Mouse (Mus musculus) embryonic stem cell, embryonic (primary cell): Measurements from ENCODE around the gene Plxnc1.

ENCODE experiments used
- CTCF ChIA-PET, 4 experiments: fragments of 300-600 bp in 2 of 4; fragments of 350-600 bp in 2 of 4; sonication (Branson Sonifier 250); formaldehyde crosslinking; loops; one replicate each; lab custom pipeline; 2022; ENCODE audit warnings: inconsistent platforms in 2 of 4; lab: Charles Lee
- POLR2A ChIA-PET, 4 experiments: fragments of 300-600 bp in 2 of 4; fragments of 350-600 bp in 2 of 4; sonication (Branson Sonifier 250); formaldehyde crosslinking; loops; one replicate each; lab custom pipeline; 2022; ENCODE audit warnings: antibody characterized with exemption in 4 of 4, inconsistent platforms in 1 of 4; lab: Charles Lee

Plxnc1 gene

GRCm38 (mm10) chr10:94938320-94938719, 6.3 kb downstream of the Plxnc1 start:
- ChIA-PET CTCF (interaction anchor here in 1 of 4 experiments (0.9 kb wide), 1 partner anchor 27 kb away, joined by 3 read pairs; no protein-coding TSS in a partner anchor), POLR2A (no interaction called here)

DNA sequence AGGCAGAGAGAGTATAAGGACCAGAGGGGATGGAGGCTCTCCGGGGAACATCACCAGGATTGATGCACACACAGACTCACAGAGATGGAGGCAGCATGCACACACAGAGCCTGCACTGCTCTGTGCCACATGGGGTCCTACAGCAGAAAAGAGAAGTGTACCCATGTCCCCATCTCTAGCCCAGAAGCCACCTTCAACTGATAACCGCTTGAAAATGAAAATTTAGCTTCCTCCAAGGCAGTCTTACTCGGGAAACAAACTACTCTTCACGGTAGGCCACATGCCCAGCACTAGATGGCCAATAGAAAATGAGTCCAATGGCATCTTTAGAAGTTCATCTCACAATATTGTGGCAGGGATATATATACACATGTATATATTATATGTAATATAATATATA, 9.4 kb downstream of the Plxnc1 start:
- CTCF ChIA-PET = interaction anchor here in 1 of 4 experiments (0.7 kb wide), 1 partner anchor 443 kb away, joined by 6 read pairs; no protein-coding TSS in a partner anchor
- POLR2A ChIA-PET = no interaction called here

GRCm38 (mm10) chr10:94934151-94934614, 10.5 kb downstream of the Plxnc1 start:
- CTCF ChIA-PET = interaction anchor here in 2 of 4 experiments (0.5 to 0.8 kb wide), 3 partner anchors 10 to 332 kb away, joined by 3 read pairs; no protein-coding TSS in a partner anchor
- POLR2A ChIA-PET = interaction anchor here in 1 of 4 experiments (1.0 kb wide), 1 partner anchor 424 kb away, joined by 3 read pairs; no protein-coding TSS in a partner anchor

DNA sequence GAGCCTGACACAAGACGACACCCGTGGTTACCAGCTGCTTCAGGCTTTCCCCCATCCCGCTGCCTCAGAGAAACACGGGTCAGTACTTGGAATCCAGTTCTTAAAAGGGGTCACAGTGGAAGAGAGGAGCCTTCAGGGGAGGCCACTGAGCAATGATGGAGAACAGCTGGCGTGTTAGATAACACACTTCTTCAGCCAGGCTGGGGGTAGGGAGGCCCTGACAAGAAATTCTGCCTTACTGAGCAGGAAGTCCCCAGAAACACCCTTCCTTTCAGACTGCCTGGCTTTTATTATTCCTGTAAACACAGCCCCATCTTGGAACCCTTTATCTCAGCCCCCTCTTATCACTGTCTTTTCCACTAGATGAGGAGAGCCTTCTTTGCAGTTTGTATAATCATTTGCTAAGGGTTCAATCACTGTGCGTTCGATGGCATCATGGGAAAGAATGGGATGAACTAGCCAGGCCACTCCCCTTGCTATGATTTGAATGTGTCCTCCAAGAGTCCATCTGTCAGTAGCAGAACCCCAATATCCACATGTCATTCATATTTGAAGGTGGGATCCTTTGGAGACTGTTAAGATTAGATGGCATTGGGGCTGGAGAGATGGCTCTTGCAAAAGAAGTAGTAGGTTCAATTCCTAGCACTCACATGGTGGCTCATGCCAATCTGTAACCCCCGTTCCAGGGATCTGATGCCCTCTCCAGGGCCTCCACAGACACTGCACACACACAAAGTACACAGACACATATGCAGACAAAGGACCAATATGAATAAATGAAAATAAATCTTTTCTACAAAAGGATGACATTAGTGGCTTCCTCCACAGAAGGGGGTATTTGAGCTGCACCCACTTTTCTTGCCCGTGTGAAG, 12.4 kb downstream of the Plxnc1 start:
- POLR2A ChIA-PET = no interaction called here
- CTCF ChIA-PET = no interaction called here

- POLR2A ChIA-PET = interaction anchor here in 1 of 4 experiments (1.2 to 1.7 kb wide), 2 partner anchors 12 to 17 kb away, joined by 4 read pairs; no protein-coding TSS in a partner anchor
- CTCF ChIA-PET = interaction anchor here in 1 of 4 experiments (1.1 kb wide), 1 partner anchor 37 kb away, joined by 4 read pairs; no protein-coding TSS in a partner anchor
Observed at GRCm38 (mm10) chr10:94928164-94928563, 16.5 kb downstream of the Plxnc1 start.

GRCm38 (mm10) chr10:94926297-94926696, 18.3 kb downstream of the Plxnc1 start:
- ChIA-PET CTCF (interaction anchor here in 2 of 4 experiments (0.6 to 1.2 kb wide), 2 partner anchors 17 to 301 kb away, joined by 3 read pairs; no protein-coding TSS in a partner anchor), POLR2A (no interaction called here)

- CTCF ChIA-PET = interaction anchor here in 2 of 4 experiments (0.6 to 1.2 kb wide), 2 partner anchors 18 to 19 kb away, joined by 3 read pairs; no protein-coding TSS in a partner anchor
- POLR2A ChIA-PET = interaction anchor here in 3 of 4 experiments (0.6 to 0.7 kb wide), 4 partner anchors 11 to 414 kb away, joined by 3 to 5 read pairs (median 4); no protein-coding TSS in a partner anchor
Observed at GRCm38 (mm10) chr10:94924878-94925277, 19.8 kb downstream of the Plxnc1 start.

DNA sequence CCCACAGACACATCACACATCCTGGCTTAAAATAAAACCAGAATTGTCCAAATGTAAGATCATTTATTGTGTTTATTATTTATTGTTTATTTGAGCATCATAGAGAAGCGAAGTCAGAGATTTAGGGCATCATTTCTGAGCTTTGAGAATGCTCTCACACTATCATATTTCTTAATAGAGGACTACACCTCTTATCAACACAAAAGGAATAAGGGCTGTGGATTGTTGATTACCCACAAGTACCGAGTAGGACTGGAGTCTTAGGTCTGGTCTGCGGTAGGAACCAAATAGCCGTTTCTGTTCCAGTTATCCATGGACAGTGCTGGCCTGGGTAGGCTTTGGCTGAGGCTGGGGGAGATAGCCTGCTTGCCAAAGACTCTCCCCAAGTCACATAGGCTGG, 20.2 kb downstream of the Plxnc1 start:
- CTCF ChIA-PET = no interaction called here
- POLR2A ChIA-PET = interaction anchor here in 2 of 4 experiments (0.6 to 0.7 kb wide), 3 partner anchors 11 to 415 kb away, joined by 3 to 5 read pairs (median 5); no protein-coding TSS in a partner anchor

DNA sequence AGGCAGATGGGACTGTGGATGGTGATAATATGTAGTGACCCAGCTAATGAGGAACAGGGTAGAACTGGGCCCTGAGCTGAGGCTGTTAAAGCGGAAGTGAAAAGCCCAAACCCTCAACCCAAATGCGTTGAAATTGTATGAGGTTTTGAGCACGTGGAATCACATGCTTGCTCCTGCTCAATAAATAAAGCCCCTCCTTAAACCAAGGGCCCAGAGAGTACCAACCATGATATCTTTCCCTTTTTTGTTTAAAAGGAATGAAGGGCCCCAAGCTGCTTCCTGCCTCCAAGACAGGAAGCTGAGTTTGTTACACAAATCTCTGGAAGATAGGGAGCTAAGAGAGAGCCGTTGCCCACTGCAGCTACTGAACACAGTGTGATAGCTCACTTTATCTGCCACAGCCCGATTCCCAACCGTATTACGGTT, 21.3 kb downstream of the Plxnc1 start:
- ChIA-PET CTCF (no interaction called here), POLR2A (no interaction called here)

GRCm38 (mm10) chr10:94922848-94923247, 21.8 kb downstream of the Plxnc1 start:
- POLR2A ChIA-PET = no interaction called here
- CTCF ChIA-PET = no interaction called here

DNA sequence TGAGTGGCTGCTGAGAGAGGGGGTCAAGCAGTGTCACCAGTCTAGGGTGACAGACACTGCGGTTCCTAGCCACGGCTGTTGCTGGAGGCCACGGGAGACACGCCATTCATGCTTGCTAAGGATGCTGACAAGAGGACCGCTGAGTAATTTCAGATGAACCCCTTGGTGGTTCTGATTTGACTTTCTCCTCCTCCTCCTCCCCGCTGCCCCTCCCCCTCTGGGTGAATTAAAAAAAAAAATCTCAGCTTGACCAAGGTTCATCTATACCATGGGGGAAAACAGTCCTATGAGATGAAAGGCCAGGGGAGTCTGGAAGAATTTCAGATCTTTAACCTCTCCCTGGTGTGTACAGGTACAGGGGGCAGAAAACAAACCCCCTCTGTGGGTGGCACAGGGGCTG, 22.9 kb downstream of the Plxnc1 start:
- POLR2A ChIA-PET = no interaction called here
- CTCF ChIA-PET = interaction anchor here in 1 of 4 experiments (0.6 to 0.7 kb wide), 3 partner anchors 9 to 630 kb away, joined by 3 to 4 read pairs (median 3); no protein-coding TSS in a partner anchor

DNA sequence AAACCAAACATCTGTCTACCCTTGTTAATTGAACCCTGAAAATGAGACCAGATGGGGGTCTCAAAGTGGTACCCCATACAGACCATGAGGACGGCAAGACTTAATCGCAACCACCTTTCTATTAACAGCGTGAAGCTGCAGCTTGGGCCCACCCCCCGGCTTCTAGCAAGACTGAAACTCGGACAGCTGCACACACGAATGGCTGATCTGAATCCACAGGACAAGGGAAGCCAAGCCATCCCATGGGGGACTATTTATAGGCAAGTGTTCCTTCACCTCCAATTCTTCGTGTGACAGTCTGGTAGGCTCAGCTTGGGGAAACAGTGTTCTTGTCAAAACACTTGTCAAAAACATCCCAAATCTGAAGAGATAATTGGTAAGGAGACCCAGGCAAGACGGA, 24.1 kb downstream of the Plxnc1 start:
- CTCF ChIA-PET = no interaction called here
- POLR2A ChIA-PET = no interaction called here

DNA sequence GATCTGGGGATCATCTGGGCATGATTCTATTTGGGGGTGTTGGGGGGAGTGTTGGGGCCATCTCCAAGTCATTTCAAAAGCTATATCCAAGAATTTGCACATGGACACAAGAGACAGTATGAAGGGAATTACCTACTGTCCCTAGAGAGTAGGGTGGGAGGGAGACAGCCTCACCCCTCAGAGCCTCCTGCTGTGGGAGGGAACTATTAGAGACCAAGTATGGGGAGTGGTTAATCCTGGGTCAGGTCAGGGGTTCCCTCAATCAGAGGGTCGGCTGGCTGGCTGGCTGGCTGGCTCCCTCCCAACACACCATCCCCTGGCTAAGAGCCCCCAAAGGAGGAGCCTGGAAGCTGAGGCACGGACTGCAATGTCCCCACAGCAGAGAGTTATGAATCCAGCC, 24.7 kb downstream of the Plxnc1 start:
- POLR2A ChIA-PET = interaction anchor here in 1 of 4 experiments (1.4 kb wide), 1 partner anchor 23 kb away, joined by 5 read pairs; no protein-coding TSS in a partner anchor
- CTCF ChIA-PET = no interaction called here

DNA sequence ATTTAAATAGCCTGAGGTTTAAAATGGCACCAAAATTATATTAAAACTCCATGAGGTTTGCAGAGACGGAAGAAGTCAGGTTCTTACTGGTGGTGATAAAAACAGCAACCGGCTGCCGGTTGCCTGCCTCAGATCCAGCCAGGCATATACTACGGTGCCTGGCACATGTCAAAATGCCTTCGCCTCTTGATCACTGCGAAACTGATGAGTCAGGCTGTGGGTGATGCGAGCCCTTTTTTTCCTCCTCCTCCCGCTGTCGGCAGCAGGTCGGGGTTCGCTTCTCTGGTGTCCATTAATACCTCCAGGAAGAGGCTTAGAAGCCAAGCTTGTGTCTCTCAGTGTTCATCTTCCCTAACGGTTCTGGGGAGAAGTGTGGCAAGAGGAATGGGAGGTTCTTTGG, 25.1 kb downstream of the Plxnc1 start:
- POLR2A ChIA-PET = interaction anchor here in 2 of 4 experiments (0.6 to 1.4 kb wide), 4 partner anchors 22 to 1031 kb away, joined by 3 to 5 read pairs (median 3); no protein-coding TSS in a partner anchor
- CTCF ChIA-PET = no interaction called here

DNA sequence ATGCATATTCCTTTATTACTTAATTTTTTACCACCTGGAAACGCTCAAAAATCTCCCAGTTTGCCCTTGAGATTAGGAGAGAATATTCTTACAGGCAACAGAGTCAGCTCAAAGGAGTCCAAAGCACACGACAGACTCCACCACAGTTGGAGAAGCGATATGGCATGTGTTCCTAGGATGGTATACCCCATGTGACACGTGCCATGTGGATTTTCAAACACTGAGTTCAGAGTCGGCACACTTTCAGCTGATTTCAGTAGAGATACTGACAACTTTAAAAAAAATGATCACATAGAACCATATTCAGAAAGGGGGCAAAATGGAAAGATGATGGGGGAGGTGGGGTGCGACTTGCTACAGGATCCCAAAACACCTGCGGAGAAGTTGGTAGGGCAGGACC, 26.0 kb downstream of the Plxnc1 start:
- POLR2A ChIA-PET = interaction anchor here in 2 of 4 experiments (0.6 to 1.4 kb wide), 5 partner anchors 12 to 503 kb away, joined by 3 to 5 read pairs (median 3); no protein-coding TSS in a partner anchor
- CTCF ChIA-PET = interaction anchor here in 2 of 4 experiments (0.6 to 0.7 kb wide), 2 partner anchors 760 to 1520 kb away, joined by 3 to 4 read pairs; no protein-coding TSS in a partner anchor

GRCm38 (mm10) chr10:94917990-94918389, 26.6 kb downstream of the Plxnc1 start:
- ChIA-PET CTCF (interaction anchor here in 1 of 4 experiments (0.6 kb wide), 2 partner anchors 10 to 19 kb away, joined by 3 to 4 read pairs; no protein-coding TSS in a partner anchor), POLR2A (interaction anchor here in 2 of 4 experiments (0.6 to 1.2 kb wide), 5 partner anchors 12 to 502 kb away, joined by 3 read pairs; no protein-coding TSS in a partner anchor)

DNA sequence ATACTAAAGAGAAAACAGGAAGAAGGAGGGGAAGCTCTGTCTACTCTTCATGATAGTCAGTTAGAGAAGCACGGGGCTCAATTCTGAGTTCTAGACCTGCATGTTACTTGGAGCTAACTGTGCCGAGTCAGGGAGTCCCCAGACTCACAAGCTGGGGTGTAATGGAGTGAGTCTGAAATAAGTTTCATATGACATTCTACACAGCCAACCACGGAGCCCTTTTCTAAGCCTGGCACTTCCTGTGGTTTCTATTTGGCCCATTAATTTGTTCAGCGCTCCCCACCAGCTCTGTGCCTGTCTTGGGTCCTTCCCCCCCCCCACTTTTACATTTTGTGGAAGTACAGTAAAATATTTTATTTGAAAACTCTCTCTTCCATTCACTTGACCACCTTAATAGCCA, 27.3 kb downstream of the Plxnc1 start:
- ChIA-PET CTCF (interaction anchor here in 2 of 4 experiments (0.6 to 1.2 kb wide), 2 partner anchors 18 to 27 kb away, joined by 3 to 4 read pairs; no protein-coding TSS in a partner anchor), POLR2A (interaction anchor here in 1 of 4 experiments (1.2 kb wide), 1 partner anchor 14 kb away, joined by 3 read pairs; no protein-coding TSS in a partner anchor)

DNA sequence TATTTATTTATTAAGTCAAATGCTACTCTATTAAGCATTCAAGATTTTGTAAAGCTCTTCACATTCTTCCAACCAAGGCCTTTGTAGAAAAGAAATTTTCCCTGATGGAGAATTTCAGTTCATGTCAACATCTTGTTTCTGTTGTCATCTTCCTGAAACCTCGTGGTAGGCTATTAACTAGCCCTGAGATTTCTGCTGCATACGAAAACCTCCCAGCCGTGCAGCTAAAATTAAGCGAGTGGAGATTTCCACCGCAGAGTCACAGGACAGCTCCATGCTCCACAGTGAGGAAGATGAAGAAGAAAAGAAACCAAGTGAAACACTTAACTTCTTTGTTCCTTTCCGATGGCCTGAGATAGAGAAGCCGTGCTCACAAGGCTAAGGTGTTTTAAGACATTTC, 28.0 kb downstream of the Plxnc1 start:
- CTCF ChIA-PET = interaction anchor here in 1 of 4 experiments (1.2 kb wide), 1 partner anchor 27 kb away, joined by 3 read pairs; no protein-coding TSS in a partner anchor
- POLR2A ChIA-PET = interaction anchor here in 1 of 4 experiments (0.5 to 0.6 kb wide), 2 partner anchors 53 to 1192 kb away, joined by 4 to 6 read pairs; no protein-coding TSS in a partner anchor
